Mouse (Mus musculus) heart, embryonic 14.5 days (tissue): Measurements from ENCODE around the gene Lrig1. TPM values are rescaled to one million over a fixed set of nuclear protein-coding genes. Genes with fewer than 3 reads are reported as not detected.

Experiments
- ATAC-seq: fragments of 200-750 bp; cut with Nextera tagmentation; 2 replicates; pipeline ENCODE4 v1.8.0; 2017; ENCODE audit warnings: low read depth, moderate TSS enrichment; ENCODE audit not compliant: insufficient number of reproducible peaks, insufficient read depth, low FRiP score
- H3K27ac ChIP-seq, 2 experiments: fragments of 200-500 bp in 1 of 2; fragments of 300-500 bp in 1 of 2; sonication (generic) in 1 of 2; replicated peaks in 1 of 2; 2 replicates each; pipeline ENCODE4 v1.5.1; 2012 to 2014; ENCODE audit warnings: low read depth in 2 of 2, low read length in 2 of 2, control low read depth in 1 of 2, mild to moderate bottlenecking in 1 of 2, mixed read lengths in 1 of 2; ENCODE audit not compliant: control insufficient read depth in 1 of 2, insufficient read depth in 1 of 2
- H3K27me3 ChIP-seq: fragments of 300-500 bp; sonication (generic); 2 replicates; pipeline ENCODE4 v1.6.1; 2014; ENCODE audit warnings: mild to moderate bottlenecking, low read length, control low read depth; ENCODE audit not compliant: control insufficient read depth, insufficient read depth
- H3K36me3 ChIP-seq: fragments of 300-500 bp; sonication (generic); 2 replicates; pipeline ENCODE4 v1.6.1; 2014; ENCODE audit warnings: mild to moderate bottlenecking, control low read depth, low read length, mixed read lengths; ENCODE audit not compliant: control insufficient read depth, insufficient read depth
- H3K4me1 ChIP-seq, 2 experiments: fragments of 200-500 bp in 1 of 2; fragments of 300-500 bp in 1 of 2; sonication (generic) in 1 of 2; 2 replicates each; pipeline ENCODE4 v1.6.1; 2012 to 2014; ENCODE audit warnings: low read length in 2 of 2, control low read depth in 1 of 2, mixed read lengths in 1 of 2; ENCODE audit not compliant: control insufficient read depth in 2 of 2, insufficient read depth in 2 of 2
- H3K4me2 ChIP-seq: fragments of 300-500 bp; sonication (generic); 2 replicates; pipeline ENCODE4 v1.6.1; 2014; ENCODE audit warnings: mild to moderate bottlenecking, low read length
- H3K4me3 ChIP-seq, 2 experiments: fragments of 200-500 bp in 1 of 2; fragments of 300-500 bp in 1 of 2; sonication (generic) in 1 of 2; 2 replicates each; pipeline ENCODE4 v1.5.1; 2012 to 2014; ENCODE audit warnings: low read length in 2 of 2, mild to moderate bottlenecking in 2 of 2, control low read depth in 1 of 2, low read depth in 1 of 2, moderate library complexity in 1 of 2; ENCODE audit not compliant: control insufficient read depth in 1 of 2, insufficient read depth in 1 of 2
- H3K9ac ChIP-seq: fragments of 300-500 bp; sonication (generic); 2 replicates; pipeline ENCODE4 v1.6.1; 2014; ENCODE audit warnings: mild to moderate bottlenecking, low read length
- H3K9me3 ChIP-seq: fragments of 300-500 bp; sonication (generic); 2 replicates; pipeline ENCODE4 v1.6.1; 2016; ENCODE audit warnings: low read length, control low read depth; ENCODE audit not compliant: control insufficient read depth
- WGBS: fragments of 180-500 bp; shearing (Covaris S2); extraction: QIAGEN DNeasy Blood & Tissue Kit; methylation state at CpG from one replicate; pipeline ENCODE4 v1.1.7; 2014; 5-methylcytosine and 5-hydroxymethylcytosine counted together
- polyA plus RNA-seq: library from polyadenylated mRNA; unstranded; fragments of >200 nt; fragmentation: Nextera tagmentation; extraction: Ambion mirVana; gene quantifications from 2 replicates; pipeline ENCODE4 v1.2.1, GENCODE M21; 2014

The Lrig1 gene
- polyA plus RNA-seq, 1 experiment from 2014 or later: 18.4 TPM

- H3K4me2 ChIP-seq: no peak overlapping the region
- H3K4me3 ChIP-seq: no peak overlapping the region
- H3K4me1 ChIP-seq: no peaks in the 10 kb centered on the region; a peak in 1 of 4 replicates
- H3K9ac ChIP-seq: no peak overlapping the region
- WGBS: 83% methylated on average over 5 of the region's 5 CpGs
- no peak overlapping the region for H3K27ac ChIP-seq
- no peaks in the 10 kb centered on the region for H3K27me3 ChIP-seq
- ATAC-seq: no peak
- H3K9me3 ChIP-seq: no peaks in the 10 kb centered on the region
- H3K36me3 ChIP-seq: no peaks in the 10 kb centered on the region
Observed at GRCm38 (mm10) chr6:94707254-94707653, 7.3 kb upstream of the Lrig1 start.

- Histone ChIP-seq H3K27me3 (no peaks in the 10 kb centered on the region), H3K27ac (no peak overlapping the region), H3K4me1 (peaks cover 0 to 7% of the 10 kb centered on the region in 2 experiments; a peak in 3 of 4 replicates), H3K4me2 (no peak overlapping the region), H3K4me3 (no peak overlapping the region), H3K9me3 (no peaks in the 10 kb centered on the region), H3K9ac (no peak overlapping the region), H3K36me3 (no peaks in the 10 kb centered on the region)
- WGBS: 55% methylated on average over 1 of the region's 1 CpGs
- ATAC-seq: no peak
Observed at GRCm38 (mm10) chr6:94705931-94706330, 6.0 kb upstream of the Lrig1 start.

DNA sequence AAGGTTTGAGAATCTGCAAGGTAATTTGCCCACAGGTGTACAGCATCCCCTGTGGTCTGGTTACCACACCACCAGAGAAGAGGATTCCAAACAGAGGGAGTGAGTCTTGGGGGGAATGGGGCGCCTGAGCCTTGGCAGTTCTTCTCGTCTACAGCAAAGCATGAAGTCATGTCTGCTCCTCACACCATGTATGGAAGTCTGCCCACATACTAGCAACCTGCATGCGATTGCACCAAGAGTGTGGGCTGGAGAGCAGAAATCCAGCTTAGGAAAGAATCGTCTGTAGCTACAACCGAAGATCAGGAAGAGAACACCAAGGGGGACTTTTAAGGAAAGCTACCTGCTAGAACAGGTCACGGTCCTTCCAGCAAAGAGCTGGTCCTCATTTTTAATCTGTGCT lies 3.0 kb upstream of the Lrig1 start:
- ATAC-seq: no peak
- 77% methylated on average over 6 of the region's 6 CpGs for WGBS

GRCm38 (mm10) chr6:94701071-94701470 lies 1.1 kb upstream of the Lrig1 start:
- H3K4me3 ChIP-seq: peak overlapping the region; percentile 43 to 77
- WGBS: 2% methylated on average over 18 of the region's 18 CpGs

More for the DNA sequence above, 3.0 kb upstream of the Lrig1 start:
- no peak overlapping the region for H3K4me3 ChIP-seq
- no peaks in the 10 kb centered on the region for H3K27me3 ChIP-seq
- no peaks in the 10 kb centered on the region for H3K36me3 ChIP-seq
- H3K4me2 ChIP-seq: no peak overlapping the region
- no peak overlapping the region for H3K9ac ChIP-seq
- no peaks in the 10 kb centered on the region for H3K9me3 ChIP-seq
- H3K27ac ChIP-seq: no peak overlapping the region
- H3K4me1 ChIP-seq: peaks cover 3 to 12% of the 10 kb centered on the region in 2 experiments; a peak in 3 of 4 replicates

DNA sequence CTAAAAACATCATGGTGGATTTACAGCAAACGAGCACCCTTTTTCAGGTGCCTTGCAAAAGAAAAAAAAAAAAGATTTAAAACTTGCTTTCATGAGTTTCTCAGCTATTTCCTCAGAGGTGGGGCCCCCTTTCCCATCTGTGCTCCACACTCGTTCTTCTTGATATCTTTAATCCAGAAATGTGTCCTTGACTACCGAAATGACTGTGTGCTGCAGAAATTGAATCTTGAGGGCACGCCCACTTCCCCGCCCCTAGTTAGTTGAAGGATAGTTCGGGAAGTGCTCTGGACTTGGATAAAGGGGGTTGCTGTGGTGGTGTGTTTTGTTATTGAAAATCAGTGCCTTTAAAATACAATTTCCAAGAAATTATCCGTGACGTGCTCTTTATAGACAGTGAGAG lies 654 bp upstream of the Lrig1 start:
- H3K27me3 ChIP-seq: no peaks in the 10 kb centered on the region
- peak overlapping the region; percentile 43 to 77 for H3K4me3 ChIP-seq
- no peaks in the 10 kb centered on the region for H3K9me3 ChIP-seq
- no peak for ATAC-seq
- H3K9ac ChIP-seq: peak overlapping the region; percentile 63
- H3K27ac ChIP-seq: peak overlapping the region; percentile 82 to 90
- H3K4me1 ChIP-seq: peaks cover 5 to 33% of the 10 kb centered on the region in 2 experiments
- no peaks in the 10 kb centered on the region for H3K36me3 ChIP-seq
- 0% methylated on average over 8 of the region's 8 CpGs for WGBS
- H3K4me2 ChIP-seq: peak overlapping the region; percentile 86

More at GRCm38 (mm10) chr6:94701071-94701470, 1.1 kb upstream of the Lrig1 start:
- Histone ChIP-seq H3K27me3 (no peaks in the 10 kb centered on the region), H3K4me1 (peaks cover 5 to 29% of the 10 kb centered on the region in 2 experiments; a peak in 3 of 4 replicates), H3K9me3 (no peaks in the 10 kb centered on the region), H3K4me2 (peak overlapping the region; percentile 86), H3K27ac (peak overlapping the region; percentile 82 to 90), H3K9ac (peak overlapping the region; percentile 63), H3K36me3 (no peaks in the 10 kb centered on the region)
- no peak for ATAC-seq

DNA sequence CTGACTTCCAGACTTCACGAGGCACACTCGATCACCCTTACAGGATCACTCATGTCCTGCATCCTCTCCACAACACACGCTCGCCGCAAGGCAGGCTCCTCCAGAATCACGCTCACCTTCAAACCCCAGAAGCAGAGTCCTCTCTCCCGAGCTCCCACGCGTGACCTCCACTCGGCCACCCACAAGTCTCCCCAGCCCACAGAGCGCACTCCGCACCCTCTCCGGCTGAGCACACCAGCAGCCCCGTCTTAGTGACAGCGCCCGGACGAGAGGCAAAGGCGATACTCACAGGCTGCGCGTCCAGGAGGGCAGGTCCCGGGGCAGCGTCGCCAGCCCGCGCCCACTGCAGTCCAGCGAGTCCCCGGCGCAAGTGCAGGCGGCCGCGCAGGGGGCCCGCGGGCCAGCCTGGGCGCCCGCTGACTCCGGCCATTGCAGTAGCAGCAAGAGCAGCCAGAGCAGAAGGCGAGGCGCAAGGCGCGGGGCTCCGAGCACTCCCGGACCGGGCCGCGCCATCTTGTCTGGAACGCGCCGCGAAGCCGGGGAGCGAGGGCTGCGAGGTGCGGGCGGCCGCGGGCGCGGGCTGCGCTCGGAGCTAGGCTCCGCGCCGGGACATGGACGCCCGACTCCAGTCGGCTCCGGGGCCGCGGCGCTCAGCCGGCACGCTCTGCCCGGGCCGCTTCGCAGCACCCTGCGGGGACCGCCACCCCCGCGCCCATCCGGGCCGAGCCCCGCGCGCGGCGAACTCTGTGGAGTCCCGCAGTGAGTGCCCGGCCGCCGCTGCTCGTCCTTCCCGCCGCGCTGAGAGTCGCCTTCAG lies 578 bp downstream of the Lrig1 start:
- Histone ChIP-seq H3K4me2 (peak overlapping the region; percentile 86), H3K9ac (peak overlapping the region; percentile 81), H3K4me3 (peak overlapping the region; percentile 77 to 93), H3K9me3 (no peaks in the 10 kb centered on the region), H3K27me3 (no peaks in the 10 kb centered on the region), H3K27ac (peak overlapping the region; percentile 81 to 83), H3K4me1 (peaks cover 14 to 46% of the 10 kb centered on the region in 2 experiments), H3K36me3 (no peaks in the 10 kb centered on the region)
- ATAC-seq: peak; percentile 27
- WGBS: under 1% methylated on average over 69 of the region's 95 CpGs

- Histone ChIP-seq H3K4me3 (peak overlapping the region; percentile 77 to 93), H3K4me1 (peaks cover 15 to 47% of the 10 kb centered on the region in 2 experiments), H3K27ac (peak overlapping the region; percentile 8 to 81; a peak in 2 of 4 replicates), H3K9ac (peak overlapping the region; percentile 81), H3K9me3 (no peaks in the 10 kb centered on the region), H3K27me3 (no peaks in the 10 kb centered on the region), H3K36me3 (no peaks in the 10 kb centered on the region), H3K4me2 (peak overlapping the region; percentile 86)
- ATAC-seq: no peak
- 5% methylated on average over 11 of the region's 11 CpGs for WGBS
Observed at GRCm38 (mm10) chr6:94698509-94699172, 1.3 kb downstream of the Lrig1 start.
